In genomic region chr11:58958536-58958935, GRCm38 (mm10) we compare ENCODE assay signal across 10 mouse cellular contexts. TPM values are rescaled to one million over a fixed set of nuclear protein-coding genes. Genes with fewer than 3 reads are reported as not detected.
A peak's percentile ranks its signal among the peaks of the same experiment; 100 is the strongest.
DNase-seq lines count a peak whose midpoint lies in the region; ATAC-seq lines count a peak whose summit lies in the region.
"Had no signal": no experiment of that assay in that cellular context is flagged by ENCODE, and none has a peak within 500 bp of the region (broad histone marks: within the 10 kb centered on the region; RNA-seq: fewer than 3 reads in every experiment).

No protein-coding gene starts in this region.

- peaks cover 20% of the 10 kb centered on the region for H3K36me3 ChIP-seq in kidney, embryonic 15.5 days
- H3K36me3 ChIP-seq in forebrain, embryonic 15.5 days: no peaks in the 10 kb centered on the region
- H3K36me3 ChIP-seq in liver, embryonic 12.5 days: peaks cover 25% of the 10 kb centered on the region
- H3K36me3 ChIP-seq in midbrain, embryonic 16.5 days (ENCODE audit: control insufficient read depth, insufficient read depth, low read length): 0 out of 2 replicates have a peak, but pooled peaks cover 3% of the 10 kb centered on the region

- no peak overlapping the region for H3K4me3 ChIP-seq in kidney, embryonic 15.5 days (replicated peaks)
- H3K4me3 ChIP-seq in forebrain, embryonic 15.5 days: peak overlapping the region; percentile 99
- H3K4me3 ChIP-seq in liver, embryonic 12.5 days: peak overlapping the region; percentile 63
- H3K4me3 ChIP-seq in midbrain, embryonic 16.5 days (ENCODE audit: low read depth, low read length): no peak overlapping the region

- 85% methylated on average over 6 of the region's 6 CpGs for whole genome bisulfite sequencing in kidney, embryonic 15.5 days
- 86% methylated on average over 6 of the region's 6 CpGs for WGBS in forebrain, embryonic 15.5 days
- WGBS in liver, embryonic 12.5 days (ENCODE audit: insufficient replicate concordance): 80% methylated on average over 6 of the region's 6 CpGs
- 87% methylated on average over 6 of the region's 6 CpGs for WGBS in midbrain, embryonic 16.5 days

- H3K27me3 ChIP-seq in kidney, embryonic 15.5 days: peaks cover 22% of the 10 kb centered on the region; the same call in 1 of the 2 replicates
- H3K27me3 ChIP-seq in forebrain, embryonic 15.5 days: no peaks in the 10 kb centered on the region
- peaks cover 26% of the 10 kb centered on the region for H3K27me3 ChIP-seq in liver, embryonic 12.5 days (replicated peaks)
- H3K27me3 ChIP-seq in midbrain, embryonic 16.5 days (ENCODE audit: control insufficient read depth, insufficient read depth, low read depth, low read length): no peaks in the 10 kb centered on the region

- H3K4me1 ChIP-seq in kidney, embryonic 15.5 days: peaks cover 39% of the 10 kb centered on the region
- peaks cover 46% of the 10 kb centered on the region for H3K4me1 ChIP-seq in forebrain, embryonic 15.5 days
- H3K4me1 ChIP-seq in liver, embryonic 12.5 days: peaks cover 55% of the 10 kb centered on the region
- H3K4me1 ChIP-seq in midbrain, embryonic 16.5 days (ENCODE audit: control insufficient read depth, insufficient read depth, low read length): peaks cover 31% of the 10 kb centered on the region

- no peak for ATAC-seq in kidney, embryonic 15.5 days (replicated peaks; ENCODE audit: low FRiP score)
- ATAC-seq in forebrain, embryonic 15.5 days (replicated peaks): no peak
- no peak for ATAC-seq in liver, embryonic 12.5 days
- ATAC-seq in midbrain, embryonic 16.5 days: no peak

- peak overlapping the region; percentile 5; the same call in 1 of the 2 replicates for H3K4me2 ChIP-seq in kidney, embryonic 15.5 days
- H3K4me2 ChIP-seq in forebrain, embryonic 15.5 days (replicated peaks): peak overlapping the region; percentile 79
- peak overlapping the region; percentile 95 for H3K4me2 ChIP-seq in liver, embryonic 12.5 days
- peak overlapping the region; percentile 86; the same call in 1 of the 2 replicates for H3K4me2 ChIP-seq in midbrain, embryonic 16.5 days (ENCODE audit: low read length)

- peaks cover 4% of the 10 kb centered on the region; the same call in 1 of the 2 replicates for H3K9me3 ChIP-seq in kidney, embryonic 15.5 days (replicated peaks)
- H3K9me3 ChIP-seq in forebrain, embryonic 15.5 days: no peaks in the 10 kb centered on the region
- peaks cover 8% of the 10 kb centered on the region; the same call in 1 of the 2 replicates for H3K9me3 ChIP-seq in liver, embryonic 12.5 days (replicated peaks)
- no peaks in the 10 kb centered on the region for H3K9me3 ChIP-seq in midbrain, embryonic 16.5 days (replicated peaks; ENCODE audit: control insufficient read depth, low read length, poor library complexity, severe bottlenecking)

- no peak overlapping the region for H3K27ac ChIP-seq in kidney, embryonic 15.5 days
- no peak overlapping the region for H3K27ac ChIP-seq in forebrain, embryonic 15.5 days (replicated peaks)
- peak overlapping the region; percentile 15; the same call in 1 of the 2 replicates for H3K27ac ChIP-seq in liver, embryonic 12.5 days
- no peak overlapping the region for H3K27ac ChIP-seq in midbrain, embryonic 16.5 days (ENCODE audit: low read length)
- H3K27ac ChIP-seq: kidney, postnatal 0 days had no signal

- intact Hi-C loops in gastrocnemius, postnatal 36 days (cut with DNase I): no loop called here

- H3K9ac ChIP-seq in kidney, embryonic 15.5 days: no peak overlapping the region
- H3K9ac ChIP-seq in forebrain, embryonic 15.5 days (replicated peaks): 0 out of 2 replicates have a peak overlapping the region, but pooled peaks have one; percentile 100
- peak overlapping the region; percentile 72 for H3K9ac ChIP-seq in liver, embryonic 12.5 days
- H3K9ac ChIP-seq in midbrain, embryonic 16.5 days (ENCODE audit: low read depth, low read length): no peak overlapping the region

- no peak for DNase-seq in kidney, adult 11 months
- no peak for DNase-seq in retina, postnatal 1 day
- no peak for DNase-seq in gastrocnemius, postnatal 36 days
- DNase-seq: cerebellum, postnatal 25 days; lung, adult 2 months had no signal

RNA-seq across cellular contexts. Expression of gene Hist3h2a, which starts 4.1 kb away (rescaled TPM):
- polyA plus RNA-seq in kidney, embryonic 15.5 days (2015; fragmentation: Nextera tagmentation; extraction: Ambion mirVana): 36.4 and 40.3 TPM in 2 replicates
- 155 and 160 TPM in 2 replicates for polyA plus RNA-seq in forebrain, embryonic 15.5 days (2015; fragmentation: Nextera tagmentation; extraction: Ambion mirVana)
- 14.3 and 16.9 TPM in 2 replicates for polyA plus RNA-seq in liver, embryonic 12.5 days (2016; fragmentation: Nextera tagmentation; extraction: Ambion mirVana)
- 107 and 115 TPM in 2 replicates for polyA plus RNA-seq in midbrain, embryonic 16.5 days (2015; fragmentation: Nextera tagmentation; extraction: Ambion mirVana)
- 10 to 100 TPM in 1 of 2 experiments, 1 to 10 TPM in 1; 9.5 to 10.5 TPM for total RNA-seq in gastrocnemius, postnatal 36 days (2021)

RNA-seq across cellular contexts. Expression of gene Trim17, which starts 4.1 kb away (rescaled TPM):
- 0.58 and 0.71 TPM in 2 replicates for polyA plus RNA-seq in kidney, embryonic 15.5 days (2015; fragmentation: Nextera tagmentation; extraction: Ambion mirVana)
- 1.9 and 2.7 TPM in 2 replicates for polyA plus RNA-seq in forebrain, embryonic 15.5 days (2015; fragmentation: Nextera tagmentation; extraction: Ambion mirVana)
- polyA plus RNA-seq in liver, embryonic 12.5 days (2016; fragmentation: Nextera tagmentation; extraction: Ambion mirVana): 0.07 and 0.13 TPM in 2 replicates
- polyA plus RNA-seq in midbrain, embryonic 16.5 days (2015; fragmentation: Nextera tagmentation; extraction: Ambion mirVana): 1.3 and 2.1 TPM in 2 replicates
- total RNA-seq in gastrocnemius, postnatal 36 days (2021): under 1 TPM; 0.13 to 0.17 TPM

RNA-seq across cellular contexts. Expression of gene Hist3h2ba, which starts 9.8 kb away (rescaled TPM):
- polyA plus RNA-seq in kidney, embryonic 15.5 days (2015; fragmentation: Nextera tagmentation; extraction: Ambion mirVana): 81.6 and 82.0 TPM in 2 replicates
- polyA plus RNA-seq in forebrain, embryonic 15.5 days (2015; fragmentation: Nextera tagmentation; extraction: Ambion mirVana): 355 and 373 TPM in 2 replicates
- polyA plus RNA-seq in liver, embryonic 12.5 days (2016; fragmentation: Nextera tagmentation; extraction: Ambion mirVana): 5.3 and 5.7 TPM in 2 replicates
- 345 and 399 TPM in 2 replicates for polyA plus RNA-seq in midbrain, embryonic 16.5 days (2015; fragmentation: Nextera tagmentation; extraction: Ambion mirVana)
- 1 to 10 TPM; 1.1 to 1.5 TPM for total RNA-seq in gastrocnemius, postnatal 36 days (2021)

RNA-seq across cellular contexts. Expression of gene Trim11, which starts 19.4 kb away (rescaled TPM):
- 20.0 and 20.6 TPM in 2 replicates for polyA plus RNA-seq in kidney, embryonic 15.5 days (2015; fragmentation: Nextera tagmentation; extraction: Ambion mirVana)
- 22.6 and 24.8 TPM in 2 replicates for polyA plus RNA-seq in forebrain, embryonic 15.5 days (2015; fragmentation: Nextera tagmentation; extraction: Ambion mirVana)
- 11.2 and 11.5 TPM in 2 replicates for polyA plus RNA-seq in liver, embryonic 12.5 days (2016; fragmentation: Nextera tagmentation; extraction: Ambion mirVana)
- 19.5 and 22.3 TPM in 2 replicates for polyA plus RNA-seq in midbrain, embryonic 16.5 days (2015; fragmentation: Nextera tagmentation; extraction: Ambion mirVana)
- 1 to 10 TPM; 5.6 to 7.4 TPM for total RNA-seq in gastrocnemius, postnatal 36 days (2021)

RNA-seq across cellular contexts. Expression of gene Rnf187, which starts 19.8 kb away (rescaled TPM):
- 243 and 247 TPM in 2 replicates for polyA plus RNA-seq in kidney, embryonic 15.5 days (2015; fragmentation: Nextera tagmentation; extraction: Ambion mirVana)
- 508 and 517 TPM in 2 replicates for polyA plus RNA-seq in forebrain, embryonic 15.5 days (2015; fragmentation: Nextera tagmentation; extraction: Ambion mirVana)
- 200 and 207 TPM in 2 replicates for polyA plus RNA-seq in liver, embryonic 12.5 days (2016; fragmentation: Nextera tagmentation; extraction: Ambion mirVana)
- polyA plus RNA-seq in midbrain, embryonic 16.5 days (2015; fragmentation: Nextera tagmentation; extraction: Ambion mirVana): 550 and 556 TPM in 2 replicates
- 10 to 100 TPM; 86.9 to 96.5 TPM for total RNA-seq in gastrocnemius, postnatal 36 days (2021)

Comparison
In these comparisons a context has a peak if more than half of its experiments do, and no peak if none do; other contexts are left out.
1. H3K4me2 ChIP-seq: peak in every context shown above with its lines; median percentile 95 in liver, embryonic 12.5 days; 86 in midbrain, embryonic 16.5 days; 79 in forebrain, embryonic 15.5 days; 5 in kidney, embryonic 15.5 days.
2. H3K4me3 ChIP-seq: peak in forebrain, embryonic 15.5 days (single experiment) and liver, embryonic 12.5 days (single experiment); none in kidney, embryonic 15.5 days (single experiment) and midbrain, embryonic 16.5 days (single experiment).
3. H3K9ac ChIP-seq: peak in forebrain, embryonic 15.5 days (single experiment) and liver, embryonic 12.5 days (single experiment); none in kidney, embryonic 15.5 days (single experiment) and midbrain, embryonic 16.5 days (single experiment).
4. RNA of gene Hist3h2ba, which starts 9.8 kb away (polyA plus RNA-seq): 355 to 373 TPM in forebrain, embryonic 15.5 days, 345 to 399 TPM in midbrain, embryonic 16.5 days and 81.6 to 82.0 TPM in kidney, embryonic 15.5 days; 5.3 to 5.7 TPM in liver, embryonic 12.5 days; every median in the first group is over 10 times any median in the second.